Mouse (Mus musculus): Measurements from ENCODE around the gene Gm9.
"Not testable (repeated sequence)": the region's sequence is repeated elsewhere in the genome, so short reads cannot be mapped to it uniquely, and the experiment has no call there.

Gene Gm9

DNA sequence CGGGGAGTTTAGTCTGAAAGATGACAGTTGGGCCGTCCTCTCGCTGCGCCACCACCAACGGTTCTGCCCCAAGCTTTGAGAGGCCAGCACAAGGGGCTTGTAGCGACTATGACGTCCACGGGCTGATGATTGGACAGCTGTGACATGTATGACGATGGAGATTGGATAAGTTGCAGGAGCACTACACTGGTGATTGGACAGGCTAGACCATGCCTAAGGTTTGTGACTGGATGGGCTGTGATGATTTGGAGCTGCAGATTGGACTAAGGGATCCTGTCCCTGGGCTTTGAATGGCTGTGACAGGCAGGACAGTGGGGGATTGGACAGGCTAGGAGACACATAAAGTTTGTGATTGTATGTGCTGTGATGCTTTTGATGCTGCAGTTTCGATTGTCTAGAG, at the start of gene Gm9:
Gene Gm9, minus strand, starts transcription at position 101 of the 400 bp plus-strand sequence.
- no peak for DNase-seq (ENCODE audit: extremely low spot score, low read depth, low spot score)

- DNase-seq (ENCODE audit: extremely low spot score, low read depth, low spot score): not testable (repeated sequence)
Measured at GRCm38 (mm10) chrX:37249619-37250018, 38.8 kb upstream of the Gm9 start, which contains the start of gene Rhox3a. TSS of gene Rhox3a (plus strand) at chrX:37249919.

GRCm38 (mm10) chrX:37244676-37245075, 33.8 kb upstream of the Gm9 start, which contains the start of gene Rhox2a:
TSS of gene Rhox2a (plus strand) at chrX:37244976.
- not testable (repeated sequence) for DNase-seq (ENCODE audit: extremely low spot score, low read depth, low spot score)

GRCm38 (mm10) chrX:37222158-37222557, 11.3 kb upstream of the Gm9 start, which contains the start of gene Rhox1:
TSS of gene Rhox1 (minus strand) at chrX:37222258.
- DNase-seq (ENCODE audit: extremely low spot score, low read depth, low spot score): not testable (repeated sequence)

- DNase-seq (ENCODE audit: extremely low spot score, low read depth, low spot score): no peak
Measured at GRCm38 (mm10) chrX:37198676-37199075, 12.2 kb downstream of the Gm9 start.

GRCm38 (mm10) chrX:37191744-37192379, 19.0 kb downstream of the Gm9 start:
- no peak for DNase-seq (ENCODE audit: extremely low spot score, low read depth, low spot score)

DNA sequence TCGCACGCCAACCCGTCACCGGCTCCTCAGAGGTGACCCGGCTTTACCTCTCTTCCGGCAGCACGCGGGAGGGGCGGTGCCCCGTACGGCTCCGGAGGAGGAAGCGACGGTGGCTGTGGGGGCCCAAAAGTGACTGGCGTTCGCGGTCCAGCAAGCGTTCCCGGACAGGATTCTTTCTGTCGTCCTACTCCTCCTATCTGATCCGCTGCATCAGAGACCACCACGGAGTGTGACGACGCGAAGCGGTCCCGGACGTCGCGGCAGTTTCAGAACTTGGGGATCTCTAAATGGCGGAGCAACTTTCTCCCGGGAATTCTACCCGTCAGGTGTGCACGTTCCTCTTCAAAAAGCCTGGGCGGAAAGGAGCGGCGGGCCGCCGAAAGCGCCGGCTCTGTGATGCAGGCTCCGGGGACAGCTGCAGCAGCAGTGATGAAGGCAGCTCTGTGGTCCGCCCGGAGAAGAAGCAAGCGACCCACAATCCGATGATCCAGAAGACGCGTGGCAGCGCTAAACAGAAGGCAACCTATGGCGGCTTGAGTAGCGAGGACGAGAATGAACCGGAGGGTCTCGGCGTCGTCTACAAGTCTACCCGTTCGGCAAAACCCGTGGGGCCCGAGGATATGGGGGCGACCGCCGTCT, 19.6 kb downstream of the Gm9 start, which contains the start of the genes Ndufa1 and Rnf113a1:
Gene Ndufa1, minus strand, starts transcription at position 59 of the 639 bp plus-strand sequence.
Gene Rnf113a1, plus strand, starts transcription at position 141 of the 639 bp plus-strand sequence.
- DNase-seq (ENCODE audit: extremely low spot score, low read depth, low spot score): peak; percentile 8

- no peak for DNase-seq (ENCODE audit: extremely low spot score, low read depth, low spot score)
Measured at GRCm38 (mm10) chrX:37190755-37191104, 20.1 kb downstream of the Gm9 start.

DNA sequence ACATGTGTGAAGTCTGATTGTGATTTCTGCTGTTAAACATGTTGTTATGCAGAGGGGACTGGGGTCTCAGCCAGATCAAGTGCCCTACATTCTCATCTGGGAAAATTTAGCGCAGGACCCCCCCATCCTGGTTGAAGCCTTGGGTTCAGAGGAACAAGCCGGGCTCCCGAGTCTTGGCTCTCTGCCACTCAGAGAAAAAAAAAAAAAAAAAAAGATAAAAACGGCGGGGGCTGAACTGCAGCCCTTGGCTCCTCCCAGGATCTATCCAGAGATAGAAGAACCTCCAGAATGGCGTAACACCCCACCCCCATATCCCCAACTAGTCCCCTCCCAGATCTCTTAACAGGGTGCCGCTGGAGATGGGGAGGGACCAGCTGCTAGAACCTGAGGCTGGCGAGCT, 26.4 kb downstream of the Gm9 start:
- DNase-seq (ENCODE audit: extremely low spot score, low read depth, low spot score): not testable (repeated sequence)

DNA sequence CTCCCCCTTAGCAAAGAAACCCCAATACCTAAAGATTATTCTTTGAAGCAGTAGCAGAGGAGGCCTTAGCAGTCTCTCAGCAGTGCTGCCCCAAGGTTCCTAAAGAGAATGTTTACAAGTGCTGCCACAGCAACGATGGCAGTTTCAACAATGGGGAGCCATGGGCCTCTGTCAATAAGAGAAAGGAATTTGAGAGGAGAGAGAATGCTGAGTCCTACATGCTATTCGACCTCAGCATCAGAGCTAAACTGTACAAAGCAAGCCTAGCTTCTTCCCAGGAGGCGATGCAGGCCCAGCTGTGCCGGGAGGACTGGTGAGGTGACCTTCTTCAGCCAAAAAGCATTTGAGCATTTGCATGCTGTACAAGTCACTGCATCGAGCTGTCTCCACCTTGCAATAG, 42.1 kb downstream of the Gm9 start, which contains the start of gene Akap14:
Gene Akap14, minus strand, starts transcription at position 101 of the 400 bp plus-strand sequence.
- no peak for DNase-seq (ENCODE audit: extremely low spot score, low read depth, low spot score)

DNA sequence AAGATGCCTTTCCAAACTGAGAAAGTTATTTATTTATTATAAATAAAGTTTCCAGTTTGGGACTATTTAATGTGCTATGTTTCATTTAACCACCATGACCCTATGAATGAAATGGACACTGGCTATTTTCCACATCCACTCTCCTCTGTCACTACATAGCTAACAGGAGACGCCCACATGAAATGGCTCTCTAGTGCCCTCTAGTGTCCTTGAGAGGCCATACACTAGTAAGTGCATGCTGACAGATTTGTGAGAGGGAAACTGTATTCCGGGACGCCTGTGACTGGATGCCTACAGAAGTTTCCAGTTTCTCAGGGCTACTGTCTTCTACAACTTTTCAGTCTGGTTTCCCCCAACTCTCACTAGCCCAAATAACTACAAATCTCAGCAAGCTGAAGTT, 43.8 kb downstream of the Gm9 start:
- peak; percentile 18 for DNase-seq (ENCODE audit: extremely low spot score, low read depth, low spot score)

DNA sequence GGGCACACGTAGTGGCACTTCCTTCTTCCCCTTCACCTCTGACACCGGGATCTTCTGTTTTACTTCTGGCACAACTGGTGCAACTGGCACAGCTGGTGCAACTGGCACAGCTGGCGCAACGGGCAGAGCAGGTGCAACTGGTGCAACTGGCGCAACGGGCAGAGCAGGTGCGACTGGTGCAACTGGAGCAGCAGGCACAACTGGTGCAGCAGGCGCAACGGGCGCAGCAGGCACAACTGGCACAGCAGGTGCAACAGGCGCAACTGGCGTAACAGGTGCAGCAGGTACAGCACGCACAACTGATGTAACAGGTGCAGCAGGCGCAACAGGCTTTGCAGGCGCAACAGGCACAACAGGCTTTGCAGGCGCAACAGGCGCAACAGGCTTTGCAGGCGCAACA, 47.7 kb downstream of the Gm9 start:
- no peak for DNase-seq (ENCODE audit: extremely low spot score, low read depth, low spot score)

DNA sequence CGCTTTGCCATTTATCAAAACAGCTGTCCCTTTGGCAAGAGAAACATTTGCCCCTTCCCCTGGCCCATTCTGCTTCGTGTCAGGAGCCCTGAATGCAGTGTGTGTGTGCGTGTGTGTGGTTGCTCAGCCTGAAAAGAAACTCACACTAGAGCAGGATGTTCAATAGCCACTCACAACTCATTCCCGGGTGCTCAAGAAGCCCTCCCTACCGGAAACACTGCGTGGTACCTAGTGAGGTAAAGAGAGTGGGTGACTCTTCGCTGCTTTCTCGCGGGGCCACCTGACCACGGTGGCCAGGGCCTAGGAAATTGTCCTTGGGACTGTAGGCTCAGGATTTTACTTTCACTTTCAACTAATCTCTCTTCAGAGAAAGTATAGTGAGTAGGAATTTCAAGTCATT, 49.7 kb downstream of the Gm9 start:
- no peak for DNase-seq (ENCODE audit: extremely low spot score, low read depth, low spot score)

Data from hindlimb bud, embryonic 11.5 days (tissue).